8 mouse cellular contexts compared by ENCODE assay signal in genomic region chr15:80219211-80219610, GRCm38 (mm10). TPM values are rescaled to one million over a fixed set of nuclear protein-coding genes. Genes with fewer than 3 reads are reported as not detected.
A peak's percentile ranks its signal among the peaks of the same experiment; 100 is the strongest.
DNase-seq lines count a peak whose midpoint lies in the region; ATAC-seq and TF ChIP-seq lines count a peak whose summit lies in the region.

No protein-coding gene starts in this region.

- no peak for TF ChIP-seq POLR2A in small intestine, adult 2 months (IDR thresholded peaks at IDR 0.05; ENCODE audit: low read depth, low read length)

- ATAC-seq in forebrain, postnatal 0 days = no peak
- peak; percentile 49 for ATAC-seq in G1E (ENCODE audit: extremely low read depth, insufficient number of reproducible peaks, low FRiP score, poor library complexity, severe bottlenecking)
- ATAC-seq in heart, embryonic 15.5 days (replicated peaks; ENCODE audit: insufficient number of reproducible peaks, insufficient read depth, low FRiP score, low read depth) = peak; percentile 53; the same call in 1 of the 2 replicates
- peak; percentile 88 for ATAC-seq in lung, postnatal 0 days

- H3K27me3 ChIP-seq in forebrain, embryonic 10.5 days (ENCODE audit: poor library complexity, severe bottlenecking) = no peaks in the 10 kb centered on the region
- H3K27me3 ChIP-seq in forebrain, postnatal 0 days (ENCODE audit: insufficient read depth, low read length) = no peaks in the 10 kb centered on the region
- H3K27me3 ChIP-seq in G1E (ENCODE audit: insufficient read depth, low read length) = peaks cover 19% of the 10 kb centered on the region
- no peaks in the 10 kb centered on the region for H3K27me3 ChIP-seq in heart, embryonic 15.5 days
- no peaks in the 10 kb centered on the region for H3K27me3 ChIP-seq in lung, postnatal 0 days (replicated peaks; ENCODE audit: insufficient read depth, low read length)
- no peaks in the 10 kb centered on the region for H3K27me3 ChIP-seq in small intestine, adult 2 months (ENCODE audit: control insufficient read depth, insufficient read depth, low read length)

- TF ChIP-seq EP300 in lung, postnatal 0 days (IDR thresholded peaks at IDR 0.05) = peak; percentile 52

- H3K9ac ChIP-seq in forebrain, postnatal 0 days = no peak overlapping the region
- no peak overlapping the region for H3K9ac ChIP-seq in heart, embryonic 15.5 days
- H3K9ac ChIP-seq in lung, postnatal 0 days (replicated peaks; ENCODE audit: low read depth) = no peak overlapping the region; the same call in 1 of the 2 replicates

- H3K27ac ChIP-seq in forebrain, embryonic 10.5 days = peak overlapping the region; percentile 70
- H3K27ac ChIP-seq in forebrain, postnatal 0 days (ENCODE audit: low read depth, low read length) = no peak overlapping the region
- H3K27ac ChIP-seq in heart, embryonic 15.5 days = no peak overlapping the region
- H3K27ac ChIP-seq in lung, postnatal 0 days (ENCODE audit: low read length) = peak overlapping the region; percentile 60
- H3K27ac ChIP-seq in small intestine, adult 2 months (ENCODE audit: insufficient read depth, low read depth, low read length) = 0 out of 2 replicates have a peak overlapping the region, but pooled peaks have one; percentile 5

- WGBS in forebrain, embryonic 10.5 days = 48% methylated on average over 14 of the region's 14 CpGs
- 60% methylated on average over 14 of the region's 14 CpGs for WGBS in forebrain, postnatal 0 days
- 25% methylated on average over 14 of the region's 14 CpGs for WGBS in heart, embryonic 15.5 days
- WGBS in lung, postnatal 0 days = 21% methylated on average over 14 of the region's 14 CpGs
- 44% methylated on average over 14 of the region's 14 CpGs for WGBS in small intestine, adult 2 months

- no peak for TF ChIP-seq CTCF in forebrain, postnatal 0 days (IDR thresholded peaks at IDR 0.05; ENCODE audit: low read depth)
- TF ChIP-seq CTCF in G1E (IDR thresholded peaks at IDR 0.05; ENCODE audit: low read depth, low read length) = no peak
- no peak for TF ChIP-seq CTCF in lung, postnatal 0 days (IDR thresholded peaks at IDR 0.05)
- TF ChIP-seq CTCF in small intestine, adult 2 months (IDR thresholded peaks at IDR 0.05; ENCODE audit: extremely low read depth, insufficient read length, insufficient replicate concordance, low read depth, low read length) = no peak

- H3K4me3 ChIP-seq in forebrain, embryonic 10.5 days = 0 out of 2 replicates have a peak overlapping the region, but pooled peaks have one; percentile 7
- no peak overlapping the region for H3K4me3 ChIP-seq in forebrain, postnatal 0 days (ENCODE audit: low read depth, low read length)
- peak overlapping the region; percentile 60; the same call in 1 of the 2 replicates for H3K4me3 ChIP-seq in G1E (ENCODE audit: low read depth, low read length)
- H3K4me3 ChIP-seq in heart, embryonic 15.5 days = no peak overlapping the region
- H3K4me3 ChIP-seq in lung, postnatal 0 days (ENCODE audit: low read depth, low read length) = no peak overlapping the region
- H3K4me3 ChIP-seq in small intestine, adult 2 months (ENCODE audit: low read depth, low read length) = peak overlapping the region; percentile 11; the same call in 1 of the 2 replicates

- H3K36me3 ChIP-seq in forebrain, embryonic 10.5 days (replicated peaks) = no peaks in the 10 kb centered on the region; the same call in 1 of the 2 replicates
- peaks cover 7% of the 10 kb centered on the region for H3K36me3 ChIP-seq in forebrain, postnatal 0 days (ENCODE audit: insufficient read depth)
- no peaks in the 10 kb centered on the region for H3K36me3 ChIP-seq in G1E (replicated peaks)
- no peaks in the 10 kb centered on the region for H3K36me3 ChIP-seq in heart, embryonic 15.5 days
- no peaks in the 10 kb centered on the region for H3K36me3 ChIP-seq in lung, postnatal 0 days (ENCODE audit: insufficient read depth, low read length)
- H3K36me3 ChIP-seq in small intestine, adult 2 months (ENCODE audit: control insufficient read depth, insufficient read depth, low read length) = no peaks in the 10 kb centered on the region

- DNase-seq in forebrain, embryonic 10.5 days (ENCODE audit: extremely low spot score, low spot score) = no peak
- no peak for DNase-seq in forebrain, postnatal 0 days
- peak; percentile 35 for DNase-seq in G1E (ENCODE audit: low spot score)
- DNase-seq in lung, postnatal 0 days (ENCODE audit: low spot score) = peak; percentile 77
- DNase-seq in layer of hippocampus, postnatal 10 days (ENCODE audit: low spot score in 2 of 2) = no peak
- DNase-seq in right cerebral cortex, postnatal 10 days (ENCODE audit: low spot score in 2 of 2) = no peak

- peaks cover 21% of the 10 kb centered on the region for H3K4me1 ChIP-seq in forebrain, embryonic 10.5 days
- no peaks in the 10 kb centered on the region for H3K4me1 ChIP-seq in forebrain, postnatal 0 days (ENCODE audit: insufficient read depth)
- H3K4me1 ChIP-seq in G1E (ENCODE audit: insufficient read depth, low read depth, low read length) = peaks cover 37% of the 10 kb centered on the region
- peaks cover 20% of the 10 kb centered on the region for H3K4me1 ChIP-seq in heart, embryonic 15.5 days (replicated peaks)
- no peaks in the 10 kb centered on the region for H3K4me1 ChIP-seq in lung, postnatal 0 days (ENCODE audit: insufficient read depth, low read depth, low read length)
- H3K4me1 ChIP-seq in small intestine, adult 2 months (ENCODE audit: control insufficient read depth, insufficient read depth, insufficient read length, low read length) = peaks cover 5% of the 10 kb centered on the region

- no peak overlapping the region for H3K4me2 ChIP-seq in forebrain, postnatal 0 days (ENCODE audit: low read depth)
- peak overlapping the region; percentile 44 for H3K4me2 ChIP-seq in heart, embryonic 15.5 days
- H3K4me2 ChIP-seq in lung, postnatal 0 days (replicated peaks; ENCODE audit: low read depth, low read length) = peak overlapping the region; percentile 29

- no peaks in the 10 kb centered on the region for H3K9me3 ChIP-seq in forebrain, embryonic 10.5 days
- no peaks in the 10 kb centered on the region for H3K9me3 ChIP-seq in forebrain, postnatal 0 days (ENCODE audit: low read length)
- H3K9me3 ChIP-seq in G1E (replicated peaks) = no peaks in the 10 kb centered on the region
- no peaks in the 10 kb centered on the region for H3K9me3 ChIP-seq in heart, embryonic 15.5 days (replicated peaks)
- no peaks in the 10 kb centered on the region for H3K9me3 ChIP-seq in lung, postnatal 0 days (ENCODE audit: low read length)

RNA-seq across cellular contexts. Expression of gene Mief1, which starts 14.6 kb away (rescaled TPM):
- polyA plus RNA-seq in forebrain, embryonic 10.5 days (2016; fragmentation: Nextera tagmentation; extraction: Ambion mirVana) = 44.3 and 48.2 TPM in 2 replicates
- total RNA-seq in forebrain, postnatal 0 days (2014; rRNA removed) = 28.1 and 37.0 TPM in 2 replicates
- 13.5 and 20.0 TPM in 2 replicates for polyA plus RNA-seq in forebrain, postnatal 0 days (2015; fragmentation: Nextera tagmentation; extraction: Ambion mirVana)
- total RNA-seq in G1E (2014; fragmentation: Nextera tagmentation) (35.4 and 44.9 TPM in 2 replicates), G1E (2017) (36.1 and 36.8 TPM in 2 replicates)
- 20.2 and 26.6 TPM in 2 replicates for polyA plus RNA-seq in G1E (2012)
- 21.1 and 26.8 TPM in 2 replicates for polyA plus RNA-seq in heart, embryonic 15.5 days (2015; fragmentation: Nextera tagmentation; extraction: Ambion mirVana)
- 13.2 and 13.7 TPM in 2 replicates for polyA plus RNA-seq in lung, postnatal 0 days (2015; fragmentation: Nextera tagmentation; extraction: Ambion mirVana)
- 9.4 and 16.7 TPM in 2 replicates for polyA plus RNA-seq in small intestine, adult 2 months (2012; rRNA removed)
- 10 to 100 TPM; 32.3 to 34.3 TPM for total RNA-seq in layer of hippocampus, postnatal 10 days (2021)

RNA-seq across cellular contexts. Expression of gene AC140267.1, which starts 16.4 kb away (rescaled TPM):
- 3.6 and 3.7 TPM in 2 replicates for polyA plus RNA-seq in forebrain, embryonic 10.5 days (2016; fragmentation: Nextera tagmentation; extraction: Ambion mirVana)
- not detected in 2 replicates for total RNA-seq in forebrain, postnatal 0 days (2014; rRNA removed)
- polyA plus RNA-seq in forebrain, postnatal 0 days (2015; fragmentation: Nextera tagmentation; extraction: Ambion mirVana) = not detected in 2 replicates
- 14.0 TPM in 1 of 2 replicates, not detected in the other for total RNA-seq in G1E (2014; fragmentation: Nextera tagmentation)
- total RNA-seq in G1E (2017) = not detected in 2 replicates
- not detected in 2 replicates for polyA plus RNA-seq in G1E (2012)
- not detected in 2 replicates for polyA plus RNA-seq in heart, embryonic 15.5 days (2015; fragmentation: Nextera tagmentation; extraction: Ambion mirVana)
- polyA plus RNA-seq in lung, postnatal 0 days (2015; fragmentation: Nextera tagmentation; extraction: Ambion mirVana) = not detected in 2 replicates
- polyA plus RNA-seq in small intestine, adult 2 months (2012; rRNA removed) = not detected in 2 replicates
- total RNA-seq in layer of hippocampus, postnatal 10 days (2021) = 10 to 100 TPM; 21.1 to 23.0 TPM

RNA-seq across cellular contexts. Expression of gene Atf4, which starts 35.8 kb away (rescaled TPM):
- 120 and 132 TPM in 2 replicates for polyA plus RNA-seq in forebrain, embryonic 10.5 days (2016; fragmentation: Nextera tagmentation; extraction: Ambion mirVana)
- 163 and 164 TPM in 2 replicates for total RNA-seq in forebrain, postnatal 0 days (2014; rRNA removed)
- 103 and 109 TPM in 2 replicates for polyA plus RNA-seq in forebrain, postnatal 0 days (2015; fragmentation: Nextera tagmentation; extraction: Ambion mirVana)
- total RNA-seq in G1E (2014; fragmentation: Nextera tagmentation) = 45.1 and 51.4 TPM in 2 replicates
- total RNA-seq in G1E (2017) = 81.2 and 85.3 TPM in 2 replicates
- polyA plus RNA-seq in G1E (2012) = 146 and 170 TPM in 2 replicates
- polyA plus RNA-seq in heart, embryonic 15.5 days (2015; fragmentation: Nextera tagmentation; extraction: Ambion mirVana) = 71.5 and 81.8 TPM in 2 replicates
- 113 and 115 TPM in 2 replicates for polyA plus RNA-seq in lung, postnatal 0 days (2015; fragmentation: Nextera tagmentation; extraction: Ambion mirVana)
- 127 and 274 TPM in 2 replicates for polyA plus RNA-seq in small intestine, adult 2 months (2012; rRNA removed)
- 100 to 1,000 TPM; 102 to 108 TPM for total RNA-seq in layer of hippocampus, postnatal 10 days (2021)

RNA-seq across cellular contexts. Expression of gene Rps19bp1, which starts 44.9 kb away (rescaled TPM):
- polyA plus RNA-seq in forebrain, embryonic 10.5 days (2016; fragmentation: Nextera tagmentation; extraction: Ambion mirVana) = 63.5 and 66.2 TPM in 2 replicates
- 38.7 and 56.6 TPM in 2 replicates for total RNA-seq in forebrain, postnatal 0 days (2014; rRNA removed)
- 84.7 and 98.9 TPM in 2 replicates for polyA plus RNA-seq in forebrain, postnatal 0 days (2015; fragmentation: Nextera tagmentation; extraction: Ambion mirVana)
- total RNA-seq in G1E (2014; fragmentation: Nextera tagmentation) (46.5 and 58.3 TPM in 2 replicates), G1E (2017) (22.6 and 25.9 TPM in 2 replicates)
- polyA plus RNA-seq in G1E (2012) = 67.2 and 96.3 TPM in 2 replicates
- 33.8 and 35.9 TPM in 2 replicates for polyA plus RNA-seq in heart, embryonic 15.5 days (2015; fragmentation: Nextera tagmentation; extraction: Ambion mirVana)
- polyA plus RNA-seq in lung, postnatal 0 days (2015; fragmentation: Nextera tagmentation; extraction: Ambion mirVana) = 34.7 and 36.1 TPM in 2 replicates
- polyA plus RNA-seq in small intestine, adult 2 months (2012; rRNA removed) = 19.1 and 19.3 TPM in 2 replicates
- 10 to 100 TPM; 39.9 to 42.2 TPM for total RNA-seq in layer of hippocampus, postnatal 10 days (2021)

RNA-seq across cellular contexts. Expression of gene Mgat3, which starts 45.7 kb away (rescaled TPM):
- 5.1 and 5.9 TPM in 2 replicates for polyA plus RNA-seq in forebrain, embryonic 10.5 days (2016; fragmentation: Nextera tagmentation; extraction: Ambion mirVana)
- total RNA-seq in forebrain, postnatal 0 days (2014; rRNA removed) = 62.8 and 65.6 TPM in 2 replicates
- polyA plus RNA-seq in forebrain, postnatal 0 days (2015; fragmentation: Nextera tagmentation; extraction: Ambion mirVana) = 7.5 and 9.9 TPM in 2 replicates
- not detected in 2 replicates for total RNA-seq in G1E (2014; fragmentation: Nextera tagmentation)
- total RNA-seq in G1E (2017) = not detected in 2 replicates
- polyA plus RNA-seq in G1E (2012) = not detected in 2 replicates
- polyA plus RNA-seq in heart, embryonic 15.5 days (2015; fragmentation: Nextera tagmentation; extraction: Ambion mirVana) = 0.93 and 2.5 TPM in 2 replicates
- polyA plus RNA-seq in lung, postnatal 0 days (2015; fragmentation: Nextera tagmentation; extraction: Ambion mirVana) = 3.0 and 3.9 TPM in 2 replicates
- 28.4 and 62.6 TPM in 2 replicates for polyA plus RNA-seq in small intestine, adult 2 months (2012; rRNA removed)
- 10 to 100 TPM; 85.8 to 89.8 TPM for total RNA-seq in layer of hippocampus, postnatal 10 days (2021)

Comparison
In these comparisons a context has a peak if more than half of its experiments do, and no peak if none do; other contexts are left out.
1. H3K27ac ChIP-seq: peak in forebrain, embryonic 10.5 days (single experiment), lung, postnatal 0 days (single experiment) and small intestine, adult 2 months (single experiment); none in forebrain, postnatal 0 days (single experiment) and heart, embryonic 15.5 days (single experiment).
2. H3K4me3 ChIP-seq: peak in forebrain, embryonic 10.5 days (single experiment), G1E (single experiment) and small intestine, adult 2 months (single experiment); none in forebrain, postnatal 0 days (single experiment), heart, embryonic 15.5 days (single experiment) and lung, postnatal 0 days (single experiment).
3. DNase-seq: peak in G1E (single experiment) and lung, postnatal 0 days (single experiment); none in forebrain, embryonic 10.5 days (single experiment), forebrain, postnatal 0 days (single experiment), layer of hippocampus, postnatal 10 days (0 of 2) and right cerebral cortex, postnatal 10 days (0 of 2).